Mouse (Mus musculus): ENCODE data around the gene Slc4a1ap.
"Not testable (repeated sequence)": the region's sequence is repeated elsewhere in the genome, so short reads cannot be mapped to it uniquely, and the experiment has no call there.

Slc4a1ap gene

GRCm38 (mm10) chr5:31526354-31527116 lies at the start of gene Slc4a1ap:
Gene Slc4a1ap, plus strand, starts transcription at chr5:31526995.
- DNase-seq (ENCODE audit: low spot score): peak; percentile 78

DNA sequence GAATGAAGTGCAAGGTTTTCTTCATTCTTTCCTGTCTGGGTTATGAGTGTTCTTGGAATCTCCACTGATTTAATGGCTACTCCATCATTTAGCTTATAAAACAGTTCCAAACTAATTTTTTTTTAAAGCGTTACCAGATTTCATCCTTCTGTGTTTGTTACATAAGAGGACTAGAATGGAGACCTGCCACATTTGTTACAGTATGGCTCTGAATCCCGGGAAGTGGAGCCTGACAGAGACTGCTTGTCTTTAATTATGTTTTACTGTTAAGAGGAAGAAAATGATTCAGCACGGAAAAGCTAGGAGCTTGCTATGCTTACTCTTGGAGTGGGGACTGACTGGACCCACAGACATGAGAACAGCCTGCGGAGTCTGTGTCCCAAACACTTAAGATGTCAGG lies 46.3 kb upstream of the Slc4a1ap start:
- no peak for DNase-seq (ENCODE audit: low spot score)

DNA sequence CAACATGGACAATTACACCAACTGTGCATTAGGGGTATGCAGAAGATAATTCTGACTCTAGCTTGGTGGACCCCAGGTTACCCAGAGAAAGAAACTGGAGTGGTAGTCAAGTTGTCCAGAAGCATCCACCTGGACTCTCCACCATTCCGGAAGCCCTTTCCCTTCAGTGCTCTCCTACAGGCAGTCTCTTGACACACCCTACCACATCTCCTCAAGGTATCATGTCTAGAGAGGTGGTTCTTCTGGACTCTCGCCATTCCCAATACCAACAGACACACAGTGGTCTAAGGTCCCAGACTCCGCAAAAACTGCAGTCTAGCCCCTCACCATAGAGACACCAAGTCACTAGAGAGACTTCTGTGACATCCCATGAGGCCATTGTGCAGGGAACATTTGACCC lies 41.4 kb upstream of the Slc4a1ap start, which contains the start of gene 4930548H24Rik:
4930548H24Rik (plus strand) TSS at position 301 of the 400 bp plus-strand sequence.
- DNase-seq (ENCODE audit: low spot score): no peak

DNA sequence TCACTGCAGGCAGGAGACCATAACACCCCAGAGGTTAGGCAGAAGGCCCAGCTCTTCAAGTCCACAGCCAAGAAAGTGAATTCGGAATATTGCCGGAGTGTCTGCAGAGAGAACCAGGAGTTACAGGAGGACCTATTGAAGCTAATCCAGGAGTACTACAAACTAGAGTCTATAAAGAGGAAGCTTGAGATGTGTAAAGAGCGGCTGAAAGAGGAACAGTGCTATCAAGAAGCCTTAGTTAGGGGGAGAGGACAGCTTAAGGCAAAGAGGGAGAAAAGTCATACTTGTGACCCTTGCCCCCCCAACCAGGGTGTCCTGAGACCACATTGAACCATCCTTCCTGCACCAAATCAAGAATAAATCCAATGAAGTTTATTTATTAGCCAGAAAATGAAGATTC lies 38.9 kb upstream of the Slc4a1ap start:
- no peak for DNase-seq (ENCODE audit: low spot score)

GRCm38 (mm10) chr5:31489116-31489769 lies 37.6 kb upstream of the Slc4a1ap start:
- DNase-seq (ENCODE audit: low spot score): no peak

DNA sequence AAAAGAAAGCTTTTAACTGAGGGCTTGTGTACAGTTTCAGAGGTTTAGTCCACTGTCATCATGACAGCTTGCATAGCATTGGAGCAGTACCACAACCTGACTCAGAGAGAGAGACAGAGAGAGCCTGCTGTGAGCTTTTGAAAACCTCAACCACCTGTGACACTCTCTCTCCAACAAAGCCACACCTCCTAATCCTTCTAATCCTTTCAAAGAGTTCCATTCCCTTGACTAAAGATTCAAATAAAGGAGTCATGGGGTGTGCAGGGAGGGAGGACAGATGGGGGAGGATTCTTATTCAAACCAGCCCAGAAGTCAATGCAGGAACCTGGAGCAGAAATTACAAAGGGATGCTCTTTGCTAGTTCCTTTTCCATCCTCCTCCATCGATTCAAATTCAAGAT lies 34.8 kb upstream of the Slc4a1ap start:
- DNase-seq (ENCODE audit: low spot score): no peak

- peak; percentile 84 for DNase-seq (ENCODE audit: low spot score)
Measured at GRCm38 (mm10) chr5:31494513-31495297, 32.1 kb upstream of the Slc4a1ap start, which contains the start of gene Gpn1. Gene Gpn1, plus strand, starts transcription at chr5:31494741.

DNA sequence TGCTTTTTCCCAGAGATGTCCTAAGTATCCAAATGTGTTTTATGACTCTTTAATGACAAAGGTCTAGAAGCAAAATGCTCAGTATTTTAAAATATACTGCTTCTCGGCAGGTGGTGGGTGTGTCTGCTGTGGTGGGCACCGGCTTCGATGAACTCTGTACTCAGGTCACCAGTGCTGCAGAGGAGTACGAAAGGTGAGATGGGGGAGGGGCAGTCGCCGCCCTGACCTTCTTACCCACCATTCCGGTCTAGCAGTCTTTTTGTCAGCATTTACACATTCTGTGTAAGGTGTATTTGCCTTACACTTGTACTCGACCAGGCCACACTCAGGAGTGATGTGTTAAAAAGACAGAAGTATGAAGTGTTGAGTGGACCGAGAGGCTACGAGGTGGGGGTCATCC lies 22.0 kb upstream of the Slc4a1ap start:
- no peak for DNase-seq (ENCODE audit: low spot score)

- DNase-seq (ENCODE audit: low spot score): no peak
Measured at GRCm38 (mm10) chr5:31512481-31512880, 14.3 kb upstream of the Slc4a1ap start.

DNA sequence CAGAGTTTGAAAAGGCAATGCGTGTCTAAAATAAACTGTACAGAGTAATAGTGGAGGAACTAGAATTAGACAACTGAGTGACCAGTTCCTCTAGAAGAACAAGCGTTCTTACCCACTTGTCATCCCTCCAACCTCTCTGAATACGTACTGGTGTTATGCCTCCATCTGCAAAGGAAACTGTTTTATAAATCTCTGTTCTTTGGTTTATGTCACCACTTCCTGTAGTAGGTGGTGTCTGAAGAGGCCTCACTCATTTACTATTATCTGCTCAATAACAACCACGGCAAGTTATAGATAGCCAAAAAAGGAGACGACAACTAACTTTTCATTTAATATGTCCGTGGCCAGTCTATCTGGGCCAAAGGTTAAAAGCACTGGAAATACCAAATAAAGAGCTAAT lies 6.2 kb upstream of the Slc4a1ap start:
- no peak for DNase-seq (ENCODE audit: low spot score)

- no peak for DNase-seq (ENCODE audit: low spot score)
Measured at GRCm38 (mm10) chr5:31527117-31527680, 404 bp downstream of the Slc4a1ap start.

- DNase-seq (ENCODE audit: low spot score): not testable (repeated sequence)
Measured at GRCm38 (mm10) chr5:31527707-31528106, 912 bp downstream of the Slc4a1ap start, which contains the start of gene Supt7l. Gene Supt7l, minus strand, starts transcription at chr5:31527807.

DNA sequence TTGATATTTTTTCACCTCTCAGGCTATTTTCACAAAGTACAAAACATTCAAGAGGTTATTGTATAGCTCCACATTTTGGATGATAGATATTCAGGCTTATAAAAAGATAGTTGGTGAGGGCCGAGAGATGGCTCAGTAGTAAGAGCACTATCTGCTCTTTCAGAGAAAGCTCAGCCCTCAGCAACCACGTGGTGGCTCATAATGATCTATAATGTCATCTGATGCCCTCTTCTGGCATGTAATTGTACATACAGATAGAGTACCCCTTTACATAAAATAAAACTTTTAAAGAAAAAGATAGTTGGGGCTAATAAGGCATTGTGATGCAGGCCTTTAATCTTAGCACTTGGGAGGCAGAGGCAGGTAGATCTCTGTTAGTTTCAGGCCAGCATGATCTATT lies 1.8 kb downstream of the Slc4a1ap start:
- DNase-seq (ENCODE audit: low spot score): no peak

DNA sequence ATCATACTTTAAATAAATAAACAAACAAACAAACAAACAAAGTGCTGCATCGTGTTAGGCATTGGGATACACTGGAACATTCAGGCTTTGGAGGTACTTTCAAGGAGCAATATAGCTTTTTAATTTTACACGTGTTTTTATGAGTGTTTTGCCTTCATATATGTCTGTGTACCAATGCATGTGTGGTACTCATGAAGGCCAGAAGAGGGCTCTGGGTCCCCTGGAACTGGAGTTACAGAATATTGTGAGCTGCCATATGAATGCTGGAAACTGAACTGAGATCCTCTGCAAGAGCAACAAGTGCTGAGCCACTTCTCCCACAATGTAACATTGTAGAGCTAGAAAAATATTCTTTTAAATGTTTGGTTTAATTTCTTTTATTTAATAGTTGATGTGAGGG lies 8.4 kb downstream of the Slc4a1ap start:
- DNase-seq (ENCODE audit: low spot score): no peak

DNA sequence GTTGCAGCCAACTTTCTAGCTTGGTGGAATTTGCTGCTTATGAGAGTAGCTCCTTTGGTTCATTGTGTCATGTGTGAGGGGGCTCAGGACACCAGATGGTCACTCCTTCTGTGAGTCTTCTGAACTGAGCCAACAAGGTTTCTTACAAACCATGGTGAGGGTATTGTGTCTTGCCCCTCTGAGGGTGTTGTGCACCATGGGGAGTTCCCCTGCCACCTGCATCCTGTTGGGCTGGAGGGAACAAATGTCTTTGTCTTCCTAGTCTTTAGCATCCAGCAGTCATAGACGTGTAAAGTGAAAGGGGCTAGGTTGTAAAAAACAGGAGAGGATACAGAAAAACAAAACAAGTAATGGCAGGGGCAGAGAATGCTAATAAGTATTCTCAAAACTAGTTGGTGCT lies 32.6 kb downstream of the Slc4a1ap start:
- DNase-seq (ENCODE audit: low spot score): no peak

GRCm38 (mm10) chr5:31560352-31560751 lies 33.6 kb downstream of the Slc4a1ap start:
- no peak for DNase-seq (ENCODE audit: low spot score)

- DNase-seq (ENCODE audit: low spot score): no peak
Measured at GRCm38 (mm10) chr5:31562036-31562666, 35.4 kb downstream of the Slc4a1ap start.

- peak; percentile 59 for DNase-seq (ENCODE audit: low spot score)
Measured at GRCm38 (mm10) chr5:31563496-31563895, 36.7 kb downstream of the Slc4a1ap start.

- no peak for DNase-seq (ENCODE audit: low spot score)
Measured at GRCm38 (mm10) chr5:31563905-31564304, 37.1 kb downstream of the Slc4a1ap start.

DNA sequence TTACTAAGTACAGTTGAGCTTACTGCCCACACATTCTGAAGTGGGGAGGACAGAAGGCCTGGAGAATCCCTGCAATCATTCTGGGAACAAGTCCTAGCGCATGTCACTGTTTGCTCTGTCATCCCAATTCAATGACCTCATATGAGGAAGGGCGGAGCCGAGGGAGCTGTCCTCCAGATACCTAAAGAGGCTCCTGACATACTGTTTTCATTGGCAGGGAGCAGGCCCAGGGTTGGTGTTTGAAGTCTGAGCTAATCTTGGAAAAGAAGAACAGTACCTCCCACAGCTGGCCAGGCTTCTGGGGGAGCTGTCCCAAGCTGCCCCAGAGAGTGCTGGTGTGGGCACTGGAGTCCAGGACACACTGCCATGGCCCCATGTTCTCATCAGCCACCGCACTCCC lies 38.2 kb downstream of the Slc4a1ap start:
- no peak for DNase-seq (ENCODE audit: low spot score)

DNA sequence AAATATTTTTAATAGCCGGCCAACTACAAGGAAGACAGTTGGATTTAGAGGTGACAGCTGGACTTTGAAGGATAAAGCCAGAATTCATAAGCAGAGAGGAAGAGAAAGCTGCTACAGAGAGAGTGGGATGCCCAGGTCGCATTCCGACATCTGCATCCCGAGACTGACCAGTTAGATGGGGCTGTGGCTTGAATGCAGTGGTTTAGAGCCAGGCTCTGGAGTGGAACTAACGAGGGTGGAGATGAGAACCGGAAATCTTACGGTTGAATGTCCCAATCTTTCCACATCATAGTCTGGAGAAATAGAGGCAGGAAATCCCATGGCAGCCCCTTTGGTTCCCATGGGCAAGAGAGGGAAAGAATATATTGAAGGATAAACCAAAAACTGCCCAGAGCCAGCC lies 39.2 kb downstream of the Slc4a1ap start:
- no peak for DNase-seq (ENCODE audit: low spot score)

GRCm38 (mm10) chr5:31566457-31566856 lies 39.7 kb downstream of the Slc4a1ap start:
- no peak for DNase-seq (ENCODE audit: low spot score)
